Mouse (Mus musculus): Measurements from ENCODE around the gene Acaca.

Acaca gene

GRCm38 (mm10) chr11:84150884-84151283, 21.4 kb downstream of the Acaca start:
- no peak for DNase-seq (ENCODE audit: low spot score in 2 of 2)

GRCm38 (mm10) chr11:84156535-84157262, 27.2 kb downstream of the Acaca start:
- DNase-seq (ENCODE audit: low spot score in 2 of 2), result no peak

- DNase-seq (ENCODE audit: low spot score in 2 of 2), result no peak
Observed at GRCm38 (mm10) chr11:84164123-84164522, 34.7 kb downstream of the Acaca start.

- no peak for DNase-seq (ENCODE audit: low spot score in 2 of 2)
Observed at GRCm38 (mm10) chr11:84164561-84164960, 35.1 kb downstream of the Acaca start.

- no peak for DNase-seq (ENCODE audit: low spot score in 2 of 2)
Observed at GRCm38 (mm10) chr11:84167046-84167526, 37.6 kb downstream of the Acaca start, which contains the start of gene Gm11437. Gene Gm11437 (minus strand): TSS chr11:84167476.

GRCm38 (mm10) chr11:84168701-84169288, 39.3 kb downstream of the Acaca start:
- DNase-seq (ENCODE audit: low spot score in 2 of 2), result no peak

GRCm38 (mm10) chr11:84172539-84173435, 43.3 kb downstream of the Acaca start:
- no peak for DNase-seq (ENCODE audit: low spot score in 2 of 2)

GRCm38 (mm10) chr11:84178571-84178970, 49.1 kb downstream of the Acaca start:
- DNase-seq (ENCODE audit: low spot score in 2 of 2), result no peak

GRCm38 (mm10) chr11:84179226-84179953, 49.9 kb downstream of the Acaca start:
- peak; percentile 93 to 96 for DNase-seq (ENCODE audit: low spot score in 2 of 2)

- DNase-seq (ENCODE audit: low spot score in 2 of 2), result peak; percentile 56 to 81
Observed at GRCm38 (mm10) chr11:84179954-84180598, 50.6 kb downstream of the Acaca start.

GRCm38 (mm10) chr11:84181286-84181685, 51.8 kb downstream of the Acaca start:
- DNase-seq (ENCODE audit: low spot score in 2 of 2), result no peak

- DNase-seq (ENCODE audit: low spot score in 2 of 2), result no peak
Observed at GRCm38 (mm10) chr11:84188530-84188929, 59.1 kb downstream of the Acaca start.

- DNase-seq (ENCODE audit: low spot score in 2 of 2), result no peak
Observed at GRCm38 (mm10) chr11:84190581-84191233, 61.2 kb downstream of the Acaca start.

- no peak for DNase-seq (ENCODE audit: low spot score in 2 of 2)
Observed at GRCm38 (mm10) chr11:84193249-84193648, 63.8 kb downstream of the Acaca start.

GRCm38 (mm10) chr11:84194751-84195150, 65.3 kb downstream of the Acaca start:
- DNase-seq (ENCODE audit: low spot score in 2 of 2), result no peak

GRCm38 (mm10) chr11:84197607-84198402, 68.3 kb downstream of the Acaca start:
- DNase-seq (ENCODE audit: low spot score in 2 of 2), result no peak

- DNase-seq (ENCODE audit: low spot score in 2 of 2), result no peak
Observed at GRCm38 (mm10) chr11:84205776-84206175, 76.3 kb downstream of the Acaca start.

- DNase-seq (ENCODE audit: low spot score in 2 of 2), result no peak
Observed at GRCm38 (mm10) chr11:84210876-84211275, 81.4 kb downstream of the Acaca start.

- DNase-seq (ENCODE audit: low spot score in 2 of 2), result no peak
Observed at GRCm38 (mm10) chr11:84218951-84219350, 89.5 kb downstream of the Acaca start.

GRCm38 (mm10) chr11:84243562-84243961, 114.1 kb downstream of the Acaca start:
- DNase-seq (ENCODE audit: low spot score in 2 of 2), result peak; percentile 42 to 71

Data from spleen, postnatal 4 days (tissue).